14 mouse cellular contexts compared by ENCODE assay signal in the genomic region with DNA sequence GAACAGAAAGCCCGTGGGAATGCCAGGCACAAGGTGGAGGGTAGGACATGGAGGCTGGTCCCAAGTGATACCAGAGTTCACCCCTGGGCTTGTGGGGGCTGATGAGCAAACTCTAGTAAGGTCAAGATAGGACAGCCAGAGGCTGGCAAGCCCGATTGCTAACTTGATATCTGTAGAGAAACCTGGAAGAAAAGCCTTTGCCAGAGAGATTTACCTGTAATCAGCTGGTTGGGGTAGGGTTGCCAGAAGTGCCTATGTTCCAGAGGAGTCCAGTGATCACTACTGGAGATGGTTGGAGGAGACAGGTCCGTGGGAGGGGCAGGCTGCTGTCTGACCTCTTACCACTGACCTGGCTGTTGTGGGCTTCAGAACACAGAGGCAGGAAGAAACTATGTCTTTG.
"Had no signal": no experiment of that assay in that cellular context is flagged by ENCODE, and none has a peak within 500 bp of the region (broad histone marks: within the 10 kb centered on the region; RNA-seq: fewer than 3 reads in every experiment).

No protein-coding gene starts in this region.

- ATAC-seq: midbrain, embryonic 15.5 days had no signal

- H3K4me1 ChIP-seq: midbrain, embryonic 15.5 days had no signal

- H3K9me3 ChIP-seq: kidney, embryonic 15.5 days; limb, embryonic 12.5 days; liver, embryonic 15.5 days; midbrain, embryonic 10.5 days; midbrain, embryonic 15.5 days; neural tube, embryonic 13.5 days had no signal

- H3K36me3 ChIP-seq: kidney, embryonic 15.5 days; limb, embryonic 12.5 days; liver, embryonic 15.5 days; midbrain, embryonic 10.5 days; midbrain, embryonic 15.5 days; neural tube, embryonic 13.5 days had no signal

- H3K4me3 ChIP-seq: kidney, embryonic 15.5 days; limb, embryonic 12.5 days; liver, embryonic 15.5 days; midbrain, embryonic 10.5 days; midbrain, embryonic 15.5 days; neural tube, embryonic 13.5 days had no signal

- H3K9ac ChIP-seq: kidney, embryonic 15.5 days; limb, embryonic 12.5 days; liver, embryonic 15.5 days; lung, embryonic 14.5 days; midbrain, embryonic 15.5 days; neural tube, embryonic 13.5 days had no signal

- DNase-seq: kidney, adult 2 months; kidney, postnatal 14 days; layer of hippocampus, postnatal 36 days; lung, embryonic 14.5 days; lung, postnatal 4 days; right cerebral cortex, postnatal 14 days; thymus, postnatal 4 days had no signal

- H3K4me2 ChIP-seq: kidney, embryonic 15.5 days; limb, embryonic 12.5 days; liver, embryonic 11.5 days; liver, embryonic 15.5 days; lung, embryonic 14.5 days; midbrain, embryonic 15.5 days; neural tube, embryonic 13.5 days had no signal

- H3K27ac ChIP-seq: kidney, embryonic 15.5 days; limb, embryonic 12.5 days; liver, embryonic 15.5 days; midbrain, embryonic 10.5 days; midbrain, embryonic 15.5 days; neural tube, embryonic 13.5 days had no signal
